Mouse (Mus musculus): ENCODE measurements around the gene Aldh1l1.

Gene Aldh1l1

DNA sequence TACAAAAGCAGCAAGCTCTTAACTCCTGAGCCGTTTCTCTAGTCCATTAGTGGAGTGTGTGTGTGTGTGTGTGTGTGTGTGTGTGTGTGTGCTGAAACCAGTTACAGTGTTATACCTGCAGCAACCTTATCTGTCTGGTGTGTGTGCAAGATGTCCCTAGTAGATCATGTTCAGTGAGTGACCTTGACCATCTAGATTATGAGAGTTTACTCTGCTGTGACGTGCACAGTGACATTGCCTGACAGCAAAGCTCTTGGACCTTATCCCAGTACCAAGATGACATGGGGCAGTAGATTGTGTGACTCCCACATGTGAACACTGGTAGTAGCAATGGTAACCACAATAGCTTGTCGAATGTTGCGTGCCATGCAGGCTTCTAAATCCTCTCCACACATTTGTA is 114.1 kb downstream of the Aldh1l1 start:
- DNase-seq, result no peak

GRCm38 (mm10) chr6:90601736-90602135 is 115.5 kb downstream of the Aldh1l1 start:
- DNase-seq, result no peak

GRCm38 (mm10) chr6:90602304-90602703 is 116.1 kb downstream of the Aldh1l1 start:
- no peak for DNase-seq

DNA sequence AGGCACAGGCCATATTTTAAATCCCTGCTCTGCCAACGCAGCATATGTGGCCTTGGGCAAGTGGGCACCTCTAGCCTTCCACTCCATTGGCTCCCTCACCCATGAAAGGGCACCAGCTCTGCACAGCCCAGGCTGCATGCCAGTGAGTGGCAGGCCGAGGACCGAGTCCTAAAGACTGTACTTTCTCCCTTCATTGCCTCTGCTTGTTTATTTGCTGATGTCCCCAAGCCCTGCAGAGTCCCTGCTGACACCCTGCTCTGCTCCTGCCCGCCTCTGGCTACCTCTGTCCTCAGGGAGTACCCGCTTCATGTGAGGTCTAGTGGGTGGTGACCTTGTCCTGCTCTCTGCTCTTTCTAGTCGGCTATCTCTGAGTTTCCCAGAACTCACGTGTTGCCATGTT is 116.9 kb downstream of the Aldh1l1 start:
- no peak for DNase-seq

GRCm38 (mm10) chr6:90604130-90604529 is 117.9 kb downstream of the Aldh1l1 start:
- DNase-seq, result no peak

DNA sequence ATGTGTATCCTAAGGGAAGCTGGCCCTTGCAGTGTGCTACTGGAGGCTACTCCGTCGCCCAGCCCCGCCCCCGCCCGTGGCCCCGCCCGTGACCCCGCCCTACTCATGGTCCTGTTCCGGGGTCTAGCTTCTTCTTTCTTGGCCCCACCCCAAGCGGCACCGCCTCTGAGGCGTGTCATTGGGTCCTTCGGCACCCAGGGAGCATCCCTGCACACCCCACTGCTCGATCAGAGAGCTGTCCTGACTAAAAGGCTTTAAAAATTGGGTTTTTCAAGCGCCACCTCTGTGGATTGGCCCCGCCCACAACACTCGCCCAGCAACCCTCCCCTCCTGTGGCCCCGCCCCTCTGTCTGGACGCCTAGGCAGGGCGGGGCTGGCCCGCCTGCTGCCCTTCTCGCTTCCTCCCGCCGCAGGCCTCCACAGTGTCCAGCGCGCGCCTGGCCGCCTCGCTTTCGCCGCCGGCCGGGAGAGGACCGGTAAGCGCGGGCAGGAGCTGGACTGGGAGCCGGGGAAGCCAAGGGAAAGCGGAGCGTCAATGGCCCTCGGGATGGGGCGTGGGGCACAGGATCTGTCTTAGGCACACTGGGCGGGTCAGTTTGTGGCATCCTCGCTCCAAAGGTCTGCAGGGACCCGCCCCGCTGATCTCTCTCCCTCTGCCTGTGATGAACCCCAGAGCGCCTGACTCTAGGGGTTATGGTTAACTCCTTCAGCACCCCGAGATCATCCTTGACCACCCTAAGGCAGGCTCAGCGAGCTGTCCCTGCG is 118.5 kb downstream of the Aldh1l1 start, which contains the start of gene Slc41a3:
Gene Slc41a3, plus strand, starts transcription at position 193 of the 765 bp plus-strand sequence.
- DNase-seq, result peak; percentile 91

DNA sequence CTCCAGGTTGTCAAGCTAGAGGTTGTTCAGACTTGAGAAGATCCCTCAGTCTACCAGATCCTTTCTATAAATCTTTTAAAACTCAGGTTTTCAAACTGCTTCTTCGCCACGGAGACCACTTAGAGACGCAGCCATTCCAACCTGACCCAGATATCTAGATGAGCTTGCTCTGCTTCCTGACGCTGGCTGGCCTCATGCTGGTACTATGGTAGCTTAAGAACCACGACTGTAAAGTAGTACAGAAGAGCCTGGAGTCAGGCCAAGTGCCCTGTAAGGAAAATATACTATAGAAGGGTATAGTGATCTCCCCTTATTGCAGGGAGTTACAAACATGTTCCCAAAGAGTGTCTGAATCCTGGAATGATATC is 119.1 kb downstream of the Aldh1l1 start:
- no peak for DNase-seq

DNA sequence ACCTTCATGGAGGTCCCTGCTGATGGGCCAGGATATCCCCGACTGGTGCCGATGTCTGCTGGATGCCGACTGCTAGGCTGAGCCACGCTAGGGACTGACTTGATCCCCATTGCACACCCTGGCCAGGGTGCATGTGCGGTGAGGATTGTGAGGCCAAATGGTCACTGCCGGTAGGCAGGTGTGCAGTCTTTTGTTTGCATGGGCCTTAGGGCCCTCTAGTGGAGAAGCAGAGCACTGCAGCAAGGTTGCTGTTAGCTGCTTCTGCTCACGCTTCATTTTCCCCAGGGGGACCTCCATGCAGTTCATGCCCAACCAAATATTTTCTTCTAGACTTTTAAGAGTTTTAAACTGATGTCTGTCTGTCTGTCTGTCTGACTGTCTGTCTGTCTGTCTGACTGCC is 120.3 kb downstream of the Aldh1l1 start:
- DNase-seq, result peak; percentile 60

GRCm38 (mm10) chr6:90607196-90607595 is 121.0 kb downstream of the Aldh1l1 start:
- peak; percentile 52 for DNase-seq

- no peak for DNase-seq
Measured at GRCm38 (mm10) chr6:90608186-90608585, 122.0 kb downstream of the Aldh1l1 start.

GRCm38 (mm10) chr6:90610248-90610647 is 124.0 kb downstream of the Aldh1l1 start:
- no peak for DNase-seq

GRCm38 (mm10) chr6:90613277-90613676 is 127.0 kb downstream of the Aldh1l1 start:
- DNase-seq, result no peak

- no peak for DNase-seq
Measured at GRCm38 (mm10) chr6:90615362-90615761, 129.1 kb downstream of the Aldh1l1 start.

GRCm38 (mm10) chr6:90615991-90616390 is 129.8 kb downstream of the Aldh1l1 start:
- no peak for DNase-seq

- no peak for DNase-seq
Measured at GRCm38 (mm10) chr6:90616481-90616880, 130.3 kb downstream of the Aldh1l1 start.

- DNase-seq, result no peak
Measured at GRCm38 (mm10) chr6:90618274-90618673, 132.0 kb downstream of the Aldh1l1 start.

DNA sequence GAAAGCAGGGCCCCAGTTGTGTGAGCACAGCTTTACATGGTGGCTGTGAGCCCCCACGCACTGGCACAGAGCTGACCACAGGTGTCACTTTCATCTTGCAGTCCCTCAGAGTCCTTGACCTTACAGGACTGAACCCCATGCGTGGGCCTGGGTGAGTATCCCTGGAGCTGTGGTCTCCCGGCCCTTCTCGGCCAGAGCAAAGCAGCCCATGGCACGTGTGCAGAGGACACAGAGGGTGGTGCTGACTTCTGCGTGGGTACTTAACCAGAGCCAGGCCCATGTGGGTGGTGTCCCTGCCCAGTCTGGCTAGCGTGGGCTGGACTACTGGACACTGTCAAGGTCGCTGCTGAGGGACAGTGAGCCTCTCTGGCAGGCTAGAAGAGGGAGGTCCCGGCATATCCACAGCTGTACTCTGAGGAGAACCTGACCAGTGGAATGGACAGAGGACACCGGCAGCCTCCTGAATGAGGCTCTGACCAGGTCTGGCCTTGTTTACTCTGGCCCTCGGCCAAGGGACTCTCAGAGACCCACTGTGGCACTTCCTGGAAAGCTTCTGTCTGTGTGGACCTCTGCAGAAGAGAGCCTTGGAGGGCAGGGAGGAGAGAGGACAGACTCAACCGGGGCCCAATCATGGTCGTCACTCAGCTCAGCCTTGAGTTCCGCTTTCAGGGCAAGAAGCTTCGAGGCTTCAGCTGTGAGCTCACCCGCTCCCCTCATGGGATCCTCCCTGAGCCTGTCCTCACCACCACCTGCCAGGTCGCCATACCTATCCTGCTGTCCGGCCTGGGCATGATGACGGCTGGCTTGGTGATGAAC is 132.8 kb downstream of the Aldh1l1 start:
- DNase-seq, result no peak

DNA sequence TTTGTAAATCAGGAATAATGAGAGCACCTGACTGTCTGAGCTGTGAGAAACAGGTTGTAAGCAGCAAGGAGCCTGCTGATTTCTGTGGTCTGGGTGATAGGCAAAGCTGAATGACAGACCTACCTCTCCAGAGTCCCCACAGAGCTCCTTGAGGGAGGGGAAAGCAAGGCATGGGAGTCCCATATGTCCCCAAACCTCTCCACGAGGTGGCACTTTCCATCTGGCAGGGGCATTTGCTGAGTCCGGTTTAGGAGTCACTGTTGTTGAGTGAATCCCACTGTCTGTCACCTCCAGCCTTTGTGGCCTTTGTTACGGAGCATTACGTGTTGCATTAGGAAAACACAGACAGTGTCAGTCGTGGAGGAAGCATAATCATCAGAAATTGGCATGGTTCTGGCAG is 133.7 kb downstream of the Aldh1l1 start:
- DNase-seq, result no peak

GRCm38 (mm10) chr6:90620791-90621583 is 134.8 kb downstream of the Aldh1l1 start:
- DNase-seq, result no peak

DNA sequence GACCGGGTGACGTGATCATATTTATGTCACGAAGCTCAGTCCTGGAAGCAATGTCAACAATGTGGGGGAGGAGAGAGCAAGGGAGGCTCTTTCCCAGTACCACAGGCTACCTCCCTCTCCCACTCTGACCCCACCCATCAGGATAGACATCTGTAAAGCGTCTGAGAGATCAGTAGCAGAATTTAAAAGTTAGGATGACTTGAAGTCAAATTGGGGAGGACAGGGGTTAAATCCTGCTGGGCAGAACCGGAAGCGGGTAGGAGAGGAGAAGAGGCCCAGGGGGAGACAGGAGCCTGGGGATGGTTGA is 135.3 kb downstream of the Aldh1l1 start:
- DNase-seq, result no peak

DNA sequence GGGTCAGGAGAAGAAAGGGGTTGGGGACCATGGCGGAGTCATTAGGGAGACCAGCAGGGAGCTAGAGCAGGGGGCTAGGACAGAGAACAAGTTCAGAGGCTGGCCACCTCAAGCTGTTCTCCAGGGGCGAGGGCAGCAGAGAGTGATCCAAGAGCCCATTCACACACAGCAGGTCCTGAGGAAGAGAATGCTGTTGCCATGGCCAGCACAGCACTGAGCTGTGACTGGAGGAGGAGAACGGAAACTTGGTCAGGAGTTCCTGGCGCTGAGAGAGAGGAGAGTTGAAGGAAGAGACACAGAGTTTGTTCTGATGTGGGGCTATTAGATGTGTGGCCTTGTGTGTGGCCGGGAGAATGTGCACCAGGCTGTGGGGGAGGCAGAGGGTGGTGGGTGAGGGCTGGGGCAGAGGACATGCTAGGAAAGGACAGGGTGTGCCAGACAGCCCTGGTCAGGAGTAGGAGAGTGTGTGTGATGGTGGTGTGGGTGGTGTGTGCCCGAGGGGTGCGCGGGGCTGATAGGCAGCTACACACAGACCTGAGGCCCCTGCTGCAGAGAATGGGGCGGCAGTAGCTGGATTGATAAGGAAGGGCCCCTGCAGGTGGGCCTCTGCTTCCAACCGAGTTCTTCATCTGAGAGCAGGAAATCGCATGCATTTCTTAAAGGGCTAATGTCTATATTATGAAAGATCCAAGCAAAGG is 136.7 kb downstream of the Aldh1l1 start:
- DNase-seq, result no peak

DNA sequence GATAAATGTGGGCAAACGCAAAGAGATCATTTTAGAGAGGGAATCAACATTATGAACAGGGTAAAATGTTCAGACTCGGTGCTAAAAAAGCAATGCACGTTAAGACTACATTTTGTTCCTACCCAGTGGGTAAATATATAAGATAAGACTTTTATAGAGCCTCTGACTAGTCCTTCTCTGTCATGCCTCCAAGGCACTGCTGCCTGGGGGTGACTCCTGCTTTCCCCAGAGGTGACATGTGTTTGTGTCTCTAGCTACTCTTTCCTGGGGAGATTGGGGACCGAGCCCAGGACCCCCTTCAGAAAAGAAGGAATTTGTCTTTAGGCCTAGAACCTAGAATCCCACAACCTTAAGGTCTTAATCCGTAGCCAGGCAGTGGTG is 137.2 kb downstream of the Aldh1l1 start:
- DNase-seq, result no peak

DNA sequence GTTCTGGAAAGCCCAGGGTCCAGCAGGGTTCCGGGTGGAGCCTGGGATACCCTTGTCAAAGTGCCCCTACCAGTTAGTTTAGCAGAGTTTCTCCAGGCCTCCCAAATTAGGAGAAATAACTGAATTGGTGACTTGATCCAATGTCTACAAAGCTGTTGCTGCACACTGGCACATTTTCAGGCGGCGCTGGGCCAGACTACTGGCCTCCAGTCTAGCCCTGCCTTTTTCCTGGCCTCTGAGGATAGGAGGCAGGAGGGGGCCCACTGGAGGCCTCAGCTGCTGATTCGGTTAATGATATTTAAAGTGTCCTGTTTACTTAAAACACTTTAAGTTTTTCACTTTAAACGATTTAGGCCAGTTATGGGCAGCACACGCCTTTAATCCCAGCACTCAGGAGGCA is 138.0 kb downstream of the Aldh1l1 start:
- DNase-seq, result no peak

Data from cerebellum, adult 11 months (tissue).